Mouse (Mus musculus) central nervous system, embryonic 18 days (tissue): ENCODE results near the gene Srm. TPM values are rescaled to one million over a fixed set of nuclear protein-coding genes. Genes with fewer than 3 reads are reported as not detected.

Source experiments
- polyA plus RNA-seq: library from polyadenylated mRNA; depleted of rRNA; stranded (reverse); fragments of >200 nt; gene quantifications from 2 replicates; pipeline ENCODE4 v1.2.3, GENCODE M21; 2012; rRNA removed

Srm gene
- 109 and 120 TPM in 2 replicates for polyA plus RNA-seq

DNA sequence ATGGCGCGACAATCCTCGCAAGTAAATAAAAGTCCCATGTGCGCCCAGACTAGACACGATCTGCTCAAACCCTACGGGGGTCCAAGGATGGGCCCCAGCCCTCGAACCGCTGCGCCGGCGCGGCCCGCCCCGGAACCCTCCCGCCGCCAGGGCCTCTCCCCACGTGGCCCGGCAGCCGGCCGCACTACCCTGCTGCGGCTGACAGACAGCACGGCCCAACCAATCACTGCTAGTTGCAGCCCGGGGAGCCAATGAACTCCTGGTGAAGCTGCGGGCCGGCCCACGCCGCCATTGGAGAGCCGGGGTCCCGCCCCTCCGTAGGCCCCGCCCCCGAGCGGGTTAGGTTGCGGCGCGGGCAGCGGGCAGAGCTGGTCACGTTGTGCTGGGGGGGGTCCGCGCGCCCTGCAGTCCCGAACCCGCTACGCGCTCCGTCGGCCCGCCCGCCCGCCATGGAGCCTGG, at the start of gene Srm:
TSS of gene Srm (plus strand) at position 333 of the 460 bp plus-strand sequence.

GRCm38 (mm10) chr4:148558297-148559000, 32.9 kb upstream of the Srm start, which contains the start of gene Exosc10:
Gene Exosc10, plus strand, starts transcription at chr4:148558429.

GRCm38 (mm10) chr4:148602357-148603120, 11.2 kb downstream of the Srm start, which contains the start of gene Masp2:
Gene Masp2, plus strand, starts transcription at chr4:148602554.

GRCm38 (mm10) chr4:148626623-148627185, 35.4 kb downstream of the Srm start, which contains the start of gene Tardbp:
Gene Tardbp, minus strand, starts transcription at chr4:148627019.

DNA sequence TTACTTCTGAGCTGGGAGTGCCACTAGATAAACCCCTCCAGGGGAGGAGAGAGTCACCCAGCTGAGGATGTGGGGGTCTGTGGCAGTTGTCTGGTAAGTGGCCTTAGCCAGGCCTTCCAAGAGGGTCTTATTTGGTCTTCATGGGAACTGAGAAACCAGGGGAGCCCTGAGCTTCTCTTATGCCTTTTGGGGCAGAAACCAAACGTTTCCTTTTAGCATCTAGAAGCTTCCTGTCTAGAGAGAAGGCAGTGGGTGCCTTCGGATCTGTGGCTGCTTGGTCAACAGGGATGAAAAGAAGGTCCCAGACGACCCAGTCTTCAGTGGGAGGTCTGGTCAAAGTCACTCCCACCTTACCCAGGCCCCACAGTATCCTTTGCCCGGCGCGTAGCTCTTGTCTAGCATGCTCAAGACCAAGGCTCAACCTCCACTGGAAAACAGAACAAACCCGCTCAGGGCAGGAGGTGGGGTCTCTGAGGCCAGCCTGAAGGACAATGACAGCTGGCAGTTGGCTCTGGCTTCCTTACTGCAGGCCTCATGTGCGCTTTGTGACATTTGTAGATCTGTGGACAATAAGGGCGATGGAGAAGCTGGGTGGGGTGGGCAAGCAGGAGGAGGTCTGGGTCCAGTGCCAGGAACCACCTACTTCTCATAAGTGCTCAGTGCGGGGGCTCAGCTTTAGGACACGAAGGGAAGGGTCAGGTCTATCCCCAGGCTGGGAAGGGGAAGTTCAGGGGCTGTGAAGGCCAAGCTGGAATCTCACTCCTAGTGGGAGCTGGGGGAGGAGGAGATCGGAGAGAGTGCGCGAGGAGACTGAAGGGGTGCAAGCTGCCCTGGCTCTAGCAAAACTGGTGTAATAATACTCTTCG, 52.2 kb downstream of the Srm start, which contains the start of gene Gm572:
TSS of gene Gm572 (plus strand) at position 27 of the 866 bp plus-strand sequence.

Other genes starting within 250 kb of the Srm start
- gene Ubiad1, start 146.7 kb upstream of the Srm start, polyA plus RNA-seq = 12.3 and 12.4 TPM in 2 replicates
- 28.3 and 29.1 TPM in 2 replicates for gene Mtor, start 142.9 kb upstream of the Srm start, polyA plus RNA-seq
- gene Angptl7, start 91.0 kb upstream of the Srm start, polyA plus RNA-seq = 0.17 and 0.23 TPM in 2 replicates
- 62.4 and 64.4 TPM in 2 replicates for gene Exosc10, start 33.1 kb upstream of the Srm start, polyA plus RNA-seq
- 2.0 and 2.4 TPM in 2 replicates for gene Masp2, start 11.1 kb downstream of the Srm start, polyA plus RNA-seq
- 449 and 471 TPM in 2 replicates for gene Tardbp, start 35.5 kb downstream of the Srm start, polyA plus RNA-seq
- gene Gm572, start 51.8 kb downstream of the Srm start, polyA plus RNA-seq = not detected in 2 replicates
- 2.0 and 2.1 TPM in 2 replicates for gene Casz1, start 212.9 kb downstream of the Srm start, polyA plus RNA-seq